Mouse (Mus musculus) myocyte (in vitro differentiated cells): ENCODE measurements around the gene Rabl3.

ENCODE experiments used
- E2F4 ChIP-seq: IDR thresholded peaks from one replicate; pipeline ENCODE4 v1.6.1; 2011; ENCODE audit warnings: mild to moderate bottlenecking, control low read depth, moderate library complexity; ENCODE audit not compliant: insufficient read depth
- MAX ChIP-seq: IDR thresholded peaks from one replicate; pipeline ENCODE4 v1.6.1; 2011; ENCODE audit warnings: low read depth, mild to moderate bottlenecking, control low read depth
- MYOD1 ChIP-seq, 3 experiments: IDR thresholded peaks; one replicate each; pipeline ENCODE4 v1.6.1; 2011; ENCODE audit warnings: control low read depth in 2 of 3, low read depth in 2 of 3, mild to moderate bottlenecking in 2 of 3, moderate library complexity in 1 of 3; ENCODE audit not compliant: insufficient read length in 2 of 3, control insufficient read depth in 1 of 3
- MYOG ChIP-seq, 3 experiments: IDR thresholded peaks; one replicate each; pipeline ENCODE4 v1.6.1; 2011; ENCODE audit warnings: control low read depth in 2 of 3, low read depth in 2 of 3, mild to moderate bottlenecking in 2 of 3; ENCODE audit not compliant: insufficient read length in 2 of 3, control insufficient read depth in 1 of 3, insufficient read depth in 1 of 3
- POLR2A ChIP-seq: IDR thresholded peaks from one replicate; pipeline ENCODE4 v1.6.1; 2011; ENCODE audit warnings: low read depth, mild to moderate bottlenecking, control low read depth, moderate library complexity; ENCODE audit not compliant: insufficient read length
- POLR2AphosphoS2 ChIP-seq: IDR thresholded peaks from one replicate; pipeline ENCODE4 v1.6.1; 2011; ENCODE audit warnings: low read depth, control low read depth; ENCODE audit not compliant: insufficient read length
- REST ChIP-seq: IDR thresholded peaks from one replicate; pipeline ENCODE4 v1.6.1; 2011; ENCODE audit warnings: mild to moderate bottlenecking, control low read depth, moderate library complexity; ENCODE audit not compliant: insufficient read depth, insufficient read length
- USF1 ChIP-seq: IDR thresholded peaks from one replicate; pipeline ENCODE4 v1.6.1; 2011; ENCODE audit warnings: low read depth, mild to moderate bottlenecking, control low read depth, moderate library complexity

DNA sequence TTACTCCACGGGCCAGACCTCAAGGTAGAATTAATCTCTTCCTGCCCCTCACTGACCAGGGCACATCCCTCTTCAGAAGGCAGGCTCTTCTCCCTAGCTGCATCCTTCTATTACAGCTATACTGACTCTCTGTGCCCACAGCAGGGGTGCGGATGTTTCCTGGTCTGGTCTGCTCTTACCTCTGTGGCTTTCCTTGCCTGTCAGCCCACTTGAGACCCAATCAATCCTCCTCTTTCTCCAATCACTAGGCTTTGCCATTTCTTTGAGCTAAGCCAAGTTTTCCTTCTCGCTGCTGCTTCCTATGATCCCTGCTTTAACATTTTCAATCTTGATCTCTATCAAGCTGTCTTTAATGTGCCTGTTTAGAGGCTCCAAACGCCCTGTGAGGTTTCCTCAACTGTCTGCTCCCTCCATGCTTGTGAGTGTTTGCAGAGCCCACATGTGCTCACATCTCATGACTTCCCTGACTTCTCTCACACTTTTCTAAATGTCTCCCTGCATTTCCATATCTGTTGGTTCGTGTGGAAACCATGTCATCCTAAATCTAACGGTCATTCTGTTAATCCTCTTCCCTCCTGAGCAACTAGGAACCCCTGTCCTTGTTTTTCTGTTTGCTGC, 23.2 kb upstream of the Rabl3 start:
- TF ChIP-seq USF1 (no peak), MYOG (IDR thresholded peaks at IDR 0.05; ENCODE audit: control insufficient read depth in 1 of 3, insufficient read depth in 1 of 3, insufficient read length in 2 of 3, low read depth in 2 of 3) (no peak), MAX (no peak), POLR2AphosphoS2 (no peak), POLR2A (no peak), E2F4 (no peak), MYOD1 (IDR thresholded peaks at IDR 0.05; ENCODE audit: control insufficient read depth in 1 of 3, insufficient read length in 2 of 3, low read depth in 2 of 3) (no peak), REST (no peak)
